Mouse (Mus musculus) forebrain, embryonic 16.5 days (tissue): ENCODE measurements at regions not wholly inside any gene's neighbourhood (a gene's known extent, or its start where the extent isn't known, plus 50 kb on each side); places are given as distances from the start of the nearest gene placed in this dataset.

Experiments used
- ATAC-seq: fragments of 200-750 bp; cut with Nextera tagmentation; 2 replicates; pipeline ENCODE4 v1.8.0; 2017; ENCODE audit warnings: mild to moderate bottlenecking, moderate library complexity
- H3K27ac ChIP-seq: fragments of 300-500 bp; sonication (generic); 2 replicates; pipeline ENCODE4 v1.5.1; 2014; ENCODE audit warnings: low read length, control low read depth
- H3K27me3 ChIP-seq: fragments of 300-500 bp; sonication (generic); replicated peaks from 2 replicates; pipeline ENCODE4 v1.6.1; 2014; ENCODE audit warnings: low read length; ENCODE audit not compliant: control insufficient read depth, insufficient read depth
- H3K36me3 ChIP-seq: fragments of 300-500 bp; sonication (generic); 2 replicates; pipeline ENCODE4 v1.6.1; 2014; ENCODE audit not compliant: control insufficient read depth, insufficient read depth
- H3K4me1 ChIP-seq: fragments of 300-500 bp; sonication (generic); replicated peaks from 2 replicates; pipeline ENCODE4 v1.6.1; 2014; ENCODE audit warnings: low read length; ENCODE audit not compliant: control insufficient read depth, insufficient read depth
- H3K4me2 ChIP-seq: fragments of 300-500 bp; sonication (generic); 2 replicates; pipeline ENCODE4 v1.6.1; 2014; ENCODE audit warnings: mild to moderate bottlenecking, low read length, control low read depth
- H3K4me3 ChIP-seq: fragments of 300-500 bp; sonication (generic); replicated peaks from 2 replicates; pipeline ENCODE4 v1.5.1; 2014; ENCODE audit warnings: mild to moderate bottlenecking, low read length, control low read depth
- H3K9ac ChIP-seq: fragments of 300-500 bp; sonication (generic); replicated peaks from 2 replicates; pipeline ENCODE4 v1.6.1; 2014; ENCODE audit warnings: low read depth, low read length, control low read depth
- H3K9me3 ChIP-seq: fragments of 300-500 bp; sonication (generic); 2 replicates; pipeline ENCODE4 v1.6.1; 2016; ENCODE audit warnings: low read length; ENCODE audit not compliant: control insufficient read depth
- WGBS: fragments of 180-500 bp; shearing (Covaris S2); extraction: QIAGEN DNeasy Blood & Tissue Kit; methylation state at CpG from one replicate; pipeline ENCODE4 v1.1.7; 2014; 5-methylcytosine and 5-hydroxymethylcytosine counted together

DNA sequence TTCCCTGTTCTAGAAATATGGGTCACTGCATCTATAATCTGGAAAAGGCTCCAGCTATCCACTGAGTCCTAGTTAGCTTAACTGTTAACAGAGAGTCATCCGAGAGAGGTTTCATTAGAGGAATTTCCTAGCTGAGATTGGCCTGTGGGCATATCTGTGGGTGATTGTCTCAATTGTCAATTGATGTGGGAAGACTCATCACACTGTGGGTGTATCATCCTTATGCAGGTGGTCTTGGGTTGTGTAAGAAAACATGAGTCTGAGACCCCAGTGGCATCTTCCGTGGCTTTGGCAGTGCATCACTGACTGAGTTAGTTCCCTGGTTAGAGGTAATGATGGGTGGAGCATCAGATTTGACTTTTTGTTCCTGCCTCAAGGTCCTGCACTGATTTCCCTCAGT lies 156.7 kb upstream of the Gm5148 start:
- H3K27me3 ChIP-seq: no peaks in the 10 kb centered on the region
- 94% methylated on average over 2 of the region's 2 CpGs for WGBS
- H3K9ac ChIP-seq: no peak overlapping the region
- ATAC-seq: no peak
- H3K4me2 ChIP-seq: no peak overlapping the region
- no peaks in the 10 kb centered on the region for H3K9me3 ChIP-seq
- no peaks in the 10 kb centered on the region for H3K4me1 ChIP-seq
- H3K36me3 ChIP-seq: no peaks in the 10 kb centered on the region
- H3K27ac ChIP-seq: no peak overlapping the region
- no peak overlapping the region for H3K4me3 ChIP-seq

DNA sequence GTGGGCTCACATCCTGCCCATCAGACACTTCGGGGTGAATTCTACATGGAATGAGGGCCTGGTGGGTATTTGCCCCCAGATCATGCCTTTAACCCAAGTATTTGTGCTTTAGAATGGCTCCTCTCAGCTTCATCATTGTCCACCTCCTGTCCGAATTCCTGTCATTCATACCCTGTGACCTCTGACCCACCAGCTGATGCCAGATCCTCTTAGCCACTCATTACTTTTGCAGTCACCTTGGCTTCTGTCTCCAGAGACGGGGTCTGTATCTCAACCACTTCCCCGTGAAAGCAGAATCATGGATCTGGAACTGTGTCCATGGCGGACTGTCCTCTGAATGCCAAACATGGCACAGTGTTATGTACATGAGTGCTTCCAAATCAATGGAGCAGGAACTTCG lies 154.8 kb upstream of the Gm5148 start:
- Histone ChIP-seq H3K9ac (no peak overlapping the region), H3K4me3 (no peak overlapping the region), H3K27ac (no peak overlapping the region), H3K27me3 (no peaks in the 10 kb centered on the region), H3K4me1 (peaks cover 6% of the 10 kb centered on the region), H3K36me3 (no peaks in the 10 kb centered on the region), H3K4me2 (no peak overlapping the region), H3K9me3 (no peaks in the 10 kb centered on the region)
- 69% methylated on average over 6 of the region's 6 CpGs for WGBS
- ATAC-seq: no peak

DNA sequence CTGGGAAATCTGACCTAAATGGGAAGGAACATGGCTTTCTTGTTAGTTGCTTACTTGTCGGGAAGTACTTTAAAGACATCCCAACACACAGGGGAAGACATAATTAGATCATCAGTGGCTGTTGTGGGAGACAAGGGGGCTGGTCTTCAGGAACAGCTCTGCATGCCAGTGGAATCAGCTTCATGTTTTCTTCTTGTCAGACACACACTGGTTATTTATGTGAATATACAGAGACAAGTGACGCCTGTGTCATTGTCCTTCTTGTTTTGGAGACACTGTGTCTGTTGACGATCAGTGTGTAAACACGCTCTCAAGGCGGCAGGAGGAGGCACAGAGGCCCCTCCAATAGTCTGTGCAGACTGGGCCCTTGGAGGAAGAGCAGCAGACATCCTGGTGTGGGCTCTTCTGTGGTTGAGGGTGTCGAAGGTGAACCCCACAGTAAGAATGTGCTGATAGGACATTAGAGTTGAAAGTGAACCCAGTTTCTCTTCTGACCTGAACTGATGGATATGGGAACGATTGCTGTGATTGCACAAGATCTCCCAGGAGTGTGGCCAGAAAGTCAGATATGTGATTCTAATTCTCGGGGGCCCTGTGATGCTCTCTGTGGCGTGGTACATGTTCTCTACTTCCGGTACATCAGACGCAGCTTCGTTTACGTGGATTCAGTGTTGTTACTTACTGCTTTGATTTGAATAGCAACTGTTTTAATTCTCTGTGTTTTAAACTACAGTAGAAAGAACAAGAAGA lies 151.9 kb upstream of the Gm5148 start:
- H3K9ac ChIP-seq: no peak overlapping the region
- H3K4me3 ChIP-seq: no peak overlapping the region
- H3K27me3 ChIP-seq: no peaks in the 10 kb centered on the region
- H3K4me1 ChIP-seq: peaks cover 6% of the 10 kb centered on the region
- H3K36me3 ChIP-seq: no peaks in the 10 kb centered on the region
- no peak overlapping the region for H3K27ac ChIP-seq
- no peak; the same call in 1 of the 2 replicates for ATAC-seq
- H3K9me3 ChIP-seq: no peaks in the 10 kb centered on the region
- H3K4me2 ChIP-seq: no peak overlapping the region
- 77% methylated on average over 13 of the region's 13 CpGs for WGBS

DNA sequence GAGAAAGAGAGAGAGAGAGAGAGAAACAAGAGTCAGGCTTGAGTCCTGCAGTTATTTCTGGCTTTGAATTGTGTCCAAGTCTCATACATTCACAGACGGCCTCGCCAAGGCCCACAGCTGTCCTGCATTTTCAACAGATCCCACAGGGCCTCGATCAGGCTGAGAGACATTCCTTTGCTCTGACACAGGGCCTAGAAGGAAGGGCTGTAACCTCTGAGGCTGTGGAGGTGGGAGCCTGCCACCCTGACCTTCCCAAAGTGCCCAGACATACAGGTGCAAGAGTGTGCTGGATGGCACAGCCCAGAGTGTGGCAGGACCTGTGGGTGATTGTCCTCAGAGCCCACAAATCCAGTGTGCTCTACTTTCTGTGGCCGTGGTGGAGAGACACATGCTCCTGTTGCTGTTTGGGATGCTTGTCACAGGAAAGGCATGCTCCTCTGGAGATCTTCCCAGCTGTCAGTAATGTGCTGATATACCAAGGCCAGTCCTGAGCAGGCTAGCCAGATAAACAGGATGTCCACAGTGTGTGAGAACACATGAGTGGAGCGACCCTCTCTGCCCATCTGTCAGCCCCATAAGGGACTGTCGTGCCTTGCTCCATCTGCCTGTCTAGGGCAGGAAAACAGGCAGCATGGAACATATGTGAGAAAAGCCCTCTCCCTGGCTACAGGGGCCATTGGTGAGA lies 151.2 kb upstream of the Gm5148 start:
- peak; percentile 86 for ATAC-seq
- Histone ChIP-seq H3K4me3 (no peak overlapping the region), H3K27me3 (no peaks in the 10 kb centered on the region), H3K27ac (no peak overlapping the region), H3K9ac (no peak overlapping the region), H3K4me1 (peaks cover 6% of the 10 kb centered on the region), H3K9me3 (no peaks in the 10 kb centered on the region), H3K36me3 (no peaks in the 10 kb centered on the region), H3K4me2 (no peak overlapping the region)
- 39% methylated on average over 6 of the region's 6 CpGs for WGBS

GRCm38 (mm10) chr3:37874864-37875263 lies 150.6 kb upstream of the Gm5148 start:
- no peak overlapping the region for H3K9ac ChIP-seq
- WGBS: 69% methylated on average over 6 of the region's 6 CpGs
- ATAC-seq: no peak

DNA sequence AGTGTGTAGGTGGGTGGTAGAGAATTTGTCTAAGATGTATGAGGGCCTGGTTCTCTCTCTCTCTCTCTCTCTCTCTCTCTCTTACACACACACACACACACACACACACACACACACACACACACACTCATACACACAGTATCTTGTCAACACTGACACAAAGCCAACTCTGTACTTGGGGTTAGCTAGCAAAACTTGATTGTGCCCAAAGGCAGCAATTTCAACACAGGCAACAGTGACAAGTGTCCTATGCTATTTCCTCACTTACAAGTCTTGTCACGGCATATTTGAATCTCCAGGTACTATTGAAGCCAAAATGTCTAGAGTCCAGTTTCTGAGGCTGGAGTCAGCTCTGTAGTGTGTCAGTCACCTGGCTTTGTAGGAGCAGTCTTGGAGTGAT lies 150.1 kb upstream of the Gm5148 start:
- 94% methylated on average over 1 of the region's 1 CpGs for WGBS
- Histone ChIP-seq H3K27me3 (no peaks in the 10 kb centered on the region), H3K4me3 (no peak overlapping the region), H3K27ac (no peak overlapping the region), H3K4me1 (peaks cover 6% of the 10 kb centered on the region), H3K9ac (no peak overlapping the region), H3K9me3 (no peaks in the 10 kb centered on the region), H3K4me2 (no peak overlapping the region), H3K36me3 (no peaks in the 10 kb centered on the region)
- no peak for ATAC-seq

More at GRCm38 (mm10) chr3:37874864-37875263, 150.6 kb upstream of the Gm5148 start:
- Histone ChIP-seq H3K36me3 (no peaks in the 10 kb centered on the region), H3K27ac (no peak overlapping the region), H3K4me1 (peaks cover 6% of the 10 kb centered on the region), H3K4me2 (no peak overlapping the region), H3K27me3 (no peaks in the 10 kb centered on the region), H3K9me3 (no peaks in the 10 kb centered on the region), H3K4me3 (no peak overlapping the region)

DNA sequence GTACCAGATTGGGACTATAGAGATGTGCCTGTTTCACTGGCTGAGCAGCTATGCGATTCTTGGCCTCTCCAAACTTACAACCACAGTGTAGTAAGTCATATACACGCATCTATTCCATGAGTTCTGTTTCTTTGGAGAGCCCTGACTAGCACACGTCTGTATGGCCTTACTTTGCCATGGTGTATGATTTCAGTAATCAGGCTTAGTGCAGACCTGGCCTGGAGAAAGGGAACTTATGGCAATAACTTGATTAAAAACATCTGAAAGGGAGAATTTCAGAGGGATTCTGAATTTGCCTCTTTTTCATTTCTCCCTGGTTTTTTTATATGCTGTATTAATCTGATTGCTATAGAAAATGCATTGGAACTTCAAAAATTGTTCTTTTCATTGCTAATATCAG lies 148.0 kb upstream of the Gm5148 start:
- Histone ChIP-seq H3K9ac (no peak overlapping the region), H3K27ac (no peak overlapping the region), H3K36me3 (no peaks in the 10 kb centered on the region), H3K4me2 (no peak overlapping the region), H3K9me3 (no peaks in the 10 kb centered on the region), H3K4me3 (no peak overlapping the region), H3K4me1 (peaks cover 6% of the 10 kb centered on the region), H3K27me3 (no peaks in the 10 kb centered on the region)
- WGBS: 91% methylated on average over 3 of the region's 3 CpGs
- no peak for ATAC-seq

GRCm38 (mm10) chr3:37871076-37871475 lies 146.8 kb upstream of the Gm5148 start:
- no peak for ATAC-seq
- WGBS: 44% methylated on average over 4 of the region's 4 CpGs
- Histone ChIP-seq H3K27me3 (no peaks in the 10 kb centered on the region), H3K9ac (no peak overlapping the region), H3K4me1 (peaks cover 6% of the 10 kb centered on the region), H3K4me2 (no peak overlapping the region), H3K9me3 (no peaks in the 10 kb centered on the region), H3K27ac (no peak overlapping the region), H3K36me3 (no peaks in the 10 kb centered on the region), H3K4me3 (no peak overlapping the region)

DNA sequence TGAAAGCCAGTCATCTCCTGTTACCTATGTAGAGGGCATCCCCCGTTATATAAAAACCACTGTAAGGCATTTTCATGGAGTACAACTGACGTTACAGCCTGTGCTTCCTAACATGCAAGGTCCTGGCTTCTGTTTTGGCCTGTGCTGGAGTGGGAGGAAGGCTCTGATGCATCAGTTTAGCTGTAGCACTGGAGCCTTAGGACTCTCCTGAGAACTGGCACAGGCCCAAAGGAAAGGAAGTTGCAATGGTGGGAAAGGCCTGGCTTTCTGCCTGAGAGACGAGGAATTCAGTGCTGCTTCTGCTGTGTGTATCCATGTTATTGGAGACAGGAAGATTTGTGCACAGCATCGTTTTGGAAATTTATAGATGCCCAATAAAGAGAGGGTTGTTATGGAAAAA lies 144.2 kb upstream of the Gm5148 start:
- 67% methylated on average over 4 of the region's 4 CpGs for WGBS
- H3K4me3 ChIP-seq: no peak overlapping the region
- no peak for ATAC-seq
- H3K27me3 ChIP-seq: no peaks in the 10 kb centered on the region
- H3K36me3 ChIP-seq: no peaks in the 10 kb centered on the region
- no peak overlapping the region for H3K4me2 ChIP-seq
- no peaks in the 10 kb centered on the region for H3K4me1 ChIP-seq
- H3K9me3 ChIP-seq: no peaks in the 10 kb centered on the region
- H3K27ac ChIP-seq: no peak overlapping the region
- no peak overlapping the region for H3K9ac ChIP-seq
